Mouse (Mus musculus): Measurements from ENCODE around the gene Gm20388. TPM values are rescaled to one million over a fixed set of nuclear protein-coding genes. Genes with fewer than 3 reads are reported as not detected.

Gene Gm20388
- polyA plus RNA-seq, 1 experiment from 2014 or later = 2.5 TPM

DNA sequence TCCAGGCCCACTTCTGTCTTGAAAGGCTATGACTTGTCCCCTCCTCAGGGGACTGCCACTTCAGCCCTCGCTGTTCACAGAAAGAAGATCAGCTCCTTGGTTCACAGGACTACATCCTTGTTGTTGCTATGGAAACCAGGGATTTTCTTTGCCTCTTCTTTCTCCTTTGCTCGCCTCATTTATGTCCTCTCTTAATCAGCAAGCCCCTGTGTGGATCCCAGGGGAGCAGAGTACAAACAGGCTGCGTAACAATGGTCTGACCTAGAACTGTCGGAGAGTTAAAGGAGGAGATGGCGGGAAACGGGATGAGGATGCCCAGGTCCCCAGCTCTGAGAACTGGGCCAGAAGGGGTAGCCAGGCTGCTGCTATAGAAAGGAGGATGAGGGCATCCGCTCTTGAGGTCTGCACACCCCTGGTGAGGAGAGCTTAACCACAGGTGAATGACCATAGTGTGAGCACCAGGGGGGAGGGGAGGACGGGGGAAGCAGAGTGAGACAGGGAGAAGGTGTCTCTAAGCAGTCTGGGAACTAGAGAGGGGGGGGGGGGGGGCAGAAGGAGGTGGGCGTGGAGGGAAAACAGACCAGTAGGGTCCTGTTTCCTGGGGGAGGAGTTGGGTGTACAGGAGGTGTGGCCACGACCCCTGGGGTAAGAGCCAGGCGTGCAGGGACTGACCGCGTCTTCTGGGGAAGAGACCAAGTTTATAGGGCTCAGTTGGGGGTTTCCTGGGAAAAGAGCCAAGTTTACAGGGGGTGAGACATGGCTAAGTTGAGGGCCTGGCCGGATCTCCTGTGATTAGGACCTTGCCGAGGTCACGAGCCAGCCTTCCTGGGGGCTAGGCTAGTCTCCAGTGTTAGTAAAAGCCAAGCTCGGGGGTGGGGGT, 1787.3 kb downstream of the Gm20388 start:
- 3% methylated on average over 16 of the region's 17 CpGs for WGBS
- Histone ChIP-seq H3K9me3 (replicated peaks) (no peaks in the 10 kb centered on the region), H3K36me3 (no peaks in the 10 kb centered on the region), H3K27ac (peak overlapping the region; percentile 73), H3K4me3 (peak overlapping the region; percentile 44), H3K27me3 (ENCODE audit: low read depth, poor library complexity, severe bottlenecking) (no peaks in the 10 kb centered on the region), H3K4me1 (peaks cover 20% of the 10 kb centered on the region)
- DNase-seq (ENCODE audit: low spot score) = peak; percentile 63

DNA sequence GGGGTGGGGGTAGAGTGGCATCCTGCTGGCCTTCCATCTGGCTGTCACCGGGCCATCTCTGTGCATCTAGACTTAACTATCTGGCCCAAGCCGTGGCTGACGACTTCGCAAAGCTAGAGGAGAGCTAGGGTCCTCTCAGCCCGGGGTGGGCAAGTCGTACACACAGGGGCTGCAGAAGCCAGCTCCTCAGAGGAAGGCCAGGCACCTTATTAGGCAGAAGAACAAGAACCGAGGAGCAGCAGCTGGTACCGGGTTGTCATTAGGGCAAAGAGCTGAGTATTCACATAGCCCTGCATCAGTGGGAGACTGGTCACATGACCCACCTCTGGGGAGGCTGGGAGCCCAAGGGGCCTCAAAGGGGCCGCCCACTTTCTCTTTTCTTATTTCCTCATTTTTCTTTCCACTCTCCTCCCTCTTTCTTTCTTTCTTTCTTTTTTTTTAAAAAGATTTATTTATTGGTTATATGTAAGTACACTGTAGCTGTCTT, 1788.0 kb downstream of the Gm20388 start:
- peak overlapping the region; percentile 73 for H3K27ac ChIP-seq
- no peaks in the 10 kb centered on the region for H3K36me3 ChIP-seq
- DNase-seq (ENCODE audit: low spot score) = peak; percentile 42
- 11% methylated on average over 9 of the region's 9 CpGs for WGBS
- peaks cover 20% of the 10 kb centered on the region for H3K4me1 ChIP-seq
- H3K4me3 ChIP-seq = peak overlapping the region; percentile 44
- no peaks in the 10 kb centered on the region for H3K27me3 ChIP-seq (ENCODE audit: low read depth, poor library complexity, severe bottlenecking)
- H3K9me3 ChIP-seq (replicated peaks) = no peaks in the 10 kb centered on the region

DNA sequence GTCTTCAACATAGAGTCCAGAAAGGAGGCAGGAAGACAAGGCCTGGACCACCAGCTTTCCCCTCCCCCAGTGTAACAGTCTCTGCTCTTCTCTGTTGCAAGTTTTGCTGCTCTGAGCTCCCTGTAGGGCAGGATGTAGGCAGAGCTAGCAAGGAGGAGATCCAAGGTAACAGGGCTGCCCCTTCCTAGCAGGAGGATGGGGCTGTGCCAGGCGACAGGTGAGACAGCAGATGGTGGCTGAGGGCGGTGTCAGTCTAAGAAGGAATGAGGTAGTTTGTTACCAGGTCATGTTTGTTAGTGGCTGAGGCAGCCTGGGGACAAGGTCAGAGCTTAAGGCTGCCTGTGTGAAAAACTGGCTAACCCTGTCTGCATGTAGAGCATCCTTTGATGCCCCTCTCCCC, 1789.3 kb downstream of the Gm20388 start:
- DNase-seq (ENCODE audit: low spot score) = no peak
- Histone ChIP-seq H3K4me1 (peaks cover 22% of the 10 kb centered on the region), H3K4me3 (no peak overlapping the region), H3K36me3 (no peaks in the 10 kb centered on the region), H3K27ac (no peak overlapping the region), H3K27me3 (ENCODE audit: low read depth, poor library complexity, severe bottlenecking) (no peaks in the 10 kb centered on the region), H3K9me3 (replicated peaks) (no peaks in the 10 kb centered on the region)
- WGBS = 91% methylated on average over 2 of the region's 2 CpGs

DNA sequence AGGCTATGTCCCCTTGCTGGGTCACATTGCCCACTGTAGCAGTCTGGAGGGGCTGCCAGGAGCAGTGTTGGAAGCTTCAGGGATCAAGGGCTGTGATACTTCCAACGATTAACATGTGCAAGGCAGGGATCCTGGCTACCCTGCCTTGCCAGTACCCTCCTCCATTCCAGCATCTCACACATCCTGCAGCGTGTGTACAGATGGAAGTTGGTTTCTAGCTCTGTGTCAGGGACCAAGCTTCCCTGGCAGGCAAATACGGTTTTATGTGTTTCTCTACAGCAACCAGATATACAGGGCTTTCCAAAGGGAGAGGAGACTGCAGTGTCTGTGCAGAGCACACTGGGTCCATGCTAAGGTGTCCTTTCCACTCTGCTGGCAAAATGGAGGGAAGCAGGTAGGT, 1794.5 kb downstream of the Gm20388 start:
- 66% methylated on average over 3 of the region's 3 CpGs for WGBS
- H3K4me1 ChIP-seq = peaks cover 9% of the 10 kb centered on the region; the same call in 1 of the 2 replicates
- H3K27me3 ChIP-seq (ENCODE audit: low read depth, poor library complexity, severe bottlenecking) = 0 out of 2 replicates have a peak, but pooled peaks cover 11% of the 10 kb centered on the region
- no peak for DNase-seq (ENCODE audit: low spot score)
- H3K9me3 ChIP-seq (replicated peaks) = no peaks in the 10 kb centered on the region
- H3K36me3 ChIP-seq = no peaks in the 10 kb centered on the region
- H3K27ac ChIP-seq = no peak overlapping the region
- H3K4me3 ChIP-seq = no peak overlapping the region

DNA sequence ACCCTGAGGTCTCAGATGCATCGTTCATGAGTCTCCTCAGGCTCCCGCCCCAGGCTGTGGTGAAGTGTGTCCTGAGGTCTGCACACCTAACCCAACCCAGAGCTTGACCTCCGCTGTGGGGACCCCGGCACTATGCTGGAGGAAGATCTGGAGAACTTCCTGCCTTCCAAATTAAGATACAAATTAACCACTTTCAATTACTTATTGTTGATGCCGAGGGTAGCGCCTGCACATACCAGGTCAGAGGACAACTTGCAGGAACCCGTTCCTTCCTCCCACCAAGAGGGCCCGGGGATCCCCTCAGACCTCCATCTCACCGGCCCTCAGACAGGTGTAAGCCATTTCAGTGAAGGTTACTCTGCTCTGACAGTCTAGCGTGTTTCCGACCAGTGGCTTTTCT, 1796.3 kb downstream of the Gm20388 start:
- 90% methylated on average over 11 of the region's 11 CpGs for WGBS
- no peak for DNase-seq (ENCODE audit: low spot score)
- Histone ChIP-seq H3K36me3 (no peaks in the 10 kb centered on the region), H3K27ac (no peak overlapping the region), H3K9me3 (replicated peaks) (no peaks in the 10 kb centered on the region), H3K4me3 (no peak overlapping the region), H3K4me1 (peaks cover 9% of the 10 kb centered on the region; the same call in 1 of the 2 replicates), H3K27me3 (ENCODE audit: low read depth, poor library complexity, severe bottlenecking) (0 out of 2 replicates have a peak, but pooled peaks cover 11% of the 10 kb centered on the region)

DNA sequence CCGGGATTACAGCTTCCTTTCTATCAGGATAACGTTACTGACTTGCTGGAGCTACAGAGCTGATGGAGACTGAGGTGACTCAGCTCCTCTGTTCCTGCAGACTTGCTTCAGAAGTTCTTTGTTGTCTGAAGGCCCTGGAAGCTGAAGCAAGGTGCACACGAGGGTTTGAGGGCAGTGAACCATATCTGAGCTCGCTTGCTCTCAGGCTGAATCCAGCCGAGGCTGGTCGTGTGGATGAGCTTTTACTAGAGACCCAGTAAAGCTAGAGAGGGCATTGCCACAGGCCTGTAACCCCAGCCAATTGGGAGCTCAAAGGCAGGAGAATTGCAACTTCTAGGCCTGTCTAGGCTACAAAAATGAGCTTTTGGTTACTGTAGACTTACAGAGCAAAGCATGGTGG, 1797.8 kb downstream of the Gm20388 start:
- Histone ChIP-seq H3K9me3 (replicated peaks) (no peaks in the 10 kb centered on the region), H3K27ac (no peak overlapping the region), H3K4me1 (peaks cover 9% of the 10 kb centered on the region; the same call in 1 of the 2 replicates), H3K36me3 (no peaks in the 10 kb centered on the region), H3K27me3 (ENCODE audit: low read depth, poor library complexity, severe bottlenecking) (peaks cover 14% of the 10 kb centered on the region), H3K4me3 (no peak overlapping the region)
- DNase-seq (ENCODE audit: low spot score) = no peak
- WGBS = 71% methylated on average over 6 of the region's 6 CpGs

DNA sequence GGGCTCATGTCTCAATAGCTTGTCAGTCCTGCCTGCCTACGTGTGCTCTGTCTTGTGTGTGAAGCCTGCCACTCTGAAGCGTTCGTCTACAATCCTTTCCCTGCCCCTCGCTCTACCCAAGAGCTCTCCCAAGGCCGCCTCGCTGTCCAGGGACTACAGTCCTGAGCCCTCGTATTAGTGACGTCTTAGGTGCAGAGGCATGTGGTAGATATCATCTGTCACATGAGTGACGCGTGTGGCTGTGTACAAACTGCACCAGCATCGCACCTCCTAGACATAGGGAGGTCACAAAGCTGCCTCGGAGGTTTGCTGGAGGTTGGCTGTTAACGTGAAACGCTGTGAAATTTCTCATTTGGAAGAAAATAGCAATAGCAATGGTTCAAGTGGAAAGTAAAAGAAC, 1806.9 kb downstream of the Gm20388 start:
- H3K9me3 ChIP-seq (replicated peaks) = no peaks in the 10 kb centered on the region
- no peak overlapping the region for H3K27ac ChIP-seq
- no peaks in the 10 kb centered on the region for H3K36me3 ChIP-seq
- H3K4me1 ChIP-seq = peaks cover 30% of the 10 kb centered on the region
- H3K27me3 ChIP-seq (ENCODE audit: low read depth, poor library complexity, severe bottlenecking) = peaks cover 66% of the 10 kb centered on the region
- DNase-seq (ENCODE audit: low spot score) = no peak
- 0 out of 2 replicates have a peak overlapping the region, but pooled peaks have one; percentile 0 for H3K4me3 ChIP-seq
- 51% methylated on average over 14 of the region's 14 CpGs for WGBS

DNA sequence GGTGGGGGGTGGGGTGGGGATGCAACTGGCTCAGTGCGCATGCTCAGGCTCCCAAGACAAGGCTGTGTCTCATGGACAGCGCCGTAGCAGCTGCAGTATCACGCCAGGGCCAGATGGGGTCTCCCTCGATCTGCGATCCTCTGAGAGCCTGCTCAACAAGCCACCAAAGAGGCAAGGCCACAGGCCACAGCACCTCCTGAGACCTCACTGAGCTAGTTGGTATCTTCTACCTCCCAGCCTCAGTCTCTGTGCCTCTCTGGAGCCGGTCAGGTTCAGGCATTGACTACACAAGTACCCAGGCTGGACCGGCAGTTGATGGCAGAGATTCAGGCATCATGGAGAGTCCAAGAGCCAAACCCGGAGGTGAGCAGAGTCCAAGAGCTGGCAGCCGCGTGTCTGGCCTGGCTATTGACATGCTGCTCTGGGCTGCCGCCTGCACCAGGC, 1807.4 kb downstream of the Gm20388 start:
- Histone ChIP-seq H3K27ac (no peak overlapping the region), H3K4me1 (peaks cover 30% of the 10 kb centered on the region), H3K36me3 (no peaks in the 10 kb centered on the region), H3K9me3 (replicated peaks) (no peaks in the 10 kb centered on the region), H3K27me3 (ENCODE audit: low read depth, poor library complexity, severe bottlenecking) (peaks cover 66% of the 10 kb centered on the region), H3K4me3 (0 out of 2 replicates have a peak overlapping the region, but pooled peaks have one; percentile 0)
- DNase-seq (ENCODE audit: low spot score) = peak; percentile 88
- WGBS = 28% methylated on average over 12 of the region's 12 CpGs

DNA sequence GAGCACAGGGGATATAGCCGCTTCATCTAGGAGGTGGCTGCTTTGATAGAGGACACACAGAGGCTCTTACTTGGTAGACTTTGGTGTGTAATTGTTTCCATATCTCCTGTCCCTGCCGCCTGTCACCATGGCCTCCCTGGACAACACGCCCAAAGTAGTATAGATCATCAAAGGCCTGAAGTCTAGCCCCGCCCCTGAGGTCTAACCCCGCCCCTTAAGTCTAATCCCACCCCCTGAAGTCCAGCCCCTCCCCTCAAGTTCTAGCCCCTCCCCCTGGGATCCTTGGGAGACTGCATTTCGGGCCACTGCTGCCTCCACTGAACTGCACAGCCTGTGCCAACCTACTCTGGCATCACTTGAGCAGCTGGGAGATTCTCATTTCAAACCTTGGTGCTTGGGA, 1808.3 kb downstream of the Gm20388 start:
- DNase-seq (ENCODE audit: low spot score) = no peak
- Histone ChIP-seq H3K4me1 (peaks cover 30% of the 10 kb centered on the region), H3K27ac (no peak overlapping the region), H3K27me3 (ENCODE audit: low read depth, poor library complexity, severe bottlenecking) (peaks cover 63% of the 10 kb centered on the region), H3K4me3 (no peak overlapping the region), H3K36me3 (no peaks in the 10 kb centered on the region), H3K9me3 (replicated peaks) (no peaks in the 10 kb centered on the region)
- 52% methylated on average over 6 of the region's 6 CpGs for WGBS

DNA sequence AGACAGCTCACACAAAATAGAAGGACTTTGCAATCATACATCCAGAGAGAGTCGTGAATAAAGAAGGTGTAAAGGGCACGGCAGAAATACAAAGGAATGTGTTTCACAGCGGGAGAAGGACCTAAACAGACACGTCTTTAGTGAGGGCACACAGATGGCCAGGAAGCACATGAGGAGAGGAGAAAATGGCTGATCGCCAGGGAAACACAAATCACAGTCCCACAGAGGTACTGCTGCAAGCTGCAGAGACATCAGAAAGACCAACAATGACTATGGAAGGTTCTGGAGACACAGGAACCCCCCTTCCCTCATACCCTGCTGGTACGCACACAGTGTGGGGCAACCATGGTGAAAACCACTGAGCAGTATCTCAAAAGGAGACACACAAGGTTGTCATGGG, 1810.4 kb downstream of the Gm20388 start:
- no peaks in the 10 kb centered on the region for H3K9me3 ChIP-seq (replicated peaks)
- no peak for DNase-seq (ENCODE audit: low spot score)
- no peak overlapping the region for H3K27ac ChIP-seq
- peaks cover 59% of the 10 kb centered on the region for H3K27me3 ChIP-seq (ENCODE audit: low read depth, poor library complexity, severe bottlenecking)
- 67% methylated on average over 6 of the region's 6 CpGs for WGBS
- peaks cover 19% of the 10 kb centered on the region for H3K4me1 ChIP-seq
- no peak overlapping the region for H3K4me3 ChIP-seq
- no peaks in the 10 kb centered on the region for H3K36me3 ChIP-seq

DNA sequence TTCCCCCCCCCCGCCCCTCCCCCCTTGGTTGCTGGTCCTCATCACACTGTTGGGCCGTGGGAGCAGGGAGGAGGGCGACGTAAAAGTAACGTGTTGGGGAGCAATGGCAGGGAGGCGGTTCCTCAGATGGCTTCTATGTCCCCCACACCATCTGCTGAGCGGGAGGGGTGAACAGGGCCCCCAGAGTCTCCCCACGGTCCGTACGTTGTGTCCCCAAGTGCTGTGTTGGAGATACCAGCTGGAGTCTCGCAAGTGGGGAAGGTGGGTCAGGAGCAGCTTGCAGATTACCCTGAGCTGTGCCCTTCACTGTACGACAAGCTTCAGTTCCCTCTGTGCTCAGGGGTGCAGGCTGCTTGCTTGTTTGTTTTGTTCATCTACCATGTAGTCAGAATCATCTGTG, 1813.2 kb downstream of the Gm20388 start:
- peaks cover 2% of the 10 kb centered on the region; the same call in 1 of the 2 replicates for H3K4me1 ChIP-seq
- 76% methylated on average over 12 of the region's 12 CpGs for WGBS
- no peaks in the 10 kb centered on the region for H3K36me3 ChIP-seq
- no peak overlapping the region for H3K27ac ChIP-seq
- H3K27me3 ChIP-seq (ENCODE audit: low read depth, poor library complexity, severe bottlenecking) = peaks cover 62% of the 10 kb centered on the region
- no peaks in the 10 kb centered on the region for H3K9me3 ChIP-seq (replicated peaks)
- no peak for DNase-seq (ENCODE audit: low spot score)
- H3K4me3 ChIP-seq = no peak overlapping the region

DNA sequence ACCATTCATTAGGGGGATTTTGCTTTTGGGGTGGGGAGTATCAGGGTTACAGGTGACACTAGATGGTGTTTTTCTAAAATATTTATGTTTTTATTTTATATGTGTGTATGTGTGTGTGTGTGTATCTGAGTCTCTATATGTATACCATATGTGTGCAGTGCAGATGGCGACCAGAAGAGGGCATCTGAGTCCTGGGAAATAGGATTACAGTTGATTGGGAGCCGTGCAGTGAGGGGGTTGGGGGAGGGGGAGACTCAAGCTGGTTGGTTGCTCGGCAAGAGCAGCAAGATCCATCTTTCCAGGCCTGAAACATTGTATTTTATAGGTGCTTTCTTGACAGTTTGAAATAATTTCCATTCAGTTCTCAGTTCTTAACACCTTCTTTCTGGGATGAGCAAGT, 1816.5 kb downstream of the Gm20388 start:
- whole genome bisulfite sequencing = 58% methylated on average over 3 of the region's 3 CpGs
- Histone ChIP-seq H3K36me3 (no peaks in the 10 kb centered on the region), H3K9me3 (replicated peaks) (no peaks in the 10 kb centered on the region), H3K4me1 (peaks cover 19% of the 10 kb centered on the region), H3K27me3 (ENCODE audit: low read depth, poor library complexity, severe bottlenecking) (peaks cover 77% of the 10 kb centered on the region), H3K4me3 (no peak overlapping the region), H3K27ac (no peak overlapping the region)
- no peak for DNase-seq (ENCODE audit: low spot score)

DNA sequence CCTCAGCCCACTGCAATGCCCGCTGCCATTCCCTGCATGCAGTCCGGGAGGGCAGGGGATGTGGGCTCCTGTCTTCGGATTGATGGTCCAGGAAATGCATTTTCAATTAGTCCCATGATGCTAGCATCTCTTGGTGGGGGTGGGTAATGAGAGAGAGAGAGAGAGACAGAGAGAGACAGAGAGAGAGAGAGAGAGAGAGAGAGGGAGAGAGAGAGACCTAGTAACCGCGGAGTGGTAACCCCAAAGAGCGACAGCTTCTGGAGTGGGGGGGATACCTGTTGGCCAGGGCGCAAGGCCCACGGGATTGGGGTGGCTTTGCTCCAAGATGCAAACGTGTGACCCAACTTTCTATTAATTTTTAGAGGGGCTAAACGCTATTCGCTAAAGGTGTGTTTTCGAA, 1818.7 kb downstream of the Gm20388 start, which contains the start of gene Jph3:
TSS of gene Jph3 (plus strand) at position 301 of the 400 bp plus-strand sequence.
- H3K4me1 ChIP-seq = peaks cover 19% of the 10 kb centered on the region
- H3K27me3 ChIP-seq (ENCODE audit: low read depth, poor library complexity, severe bottlenecking) = peaks cover 89% of the 10 kb centered on the region
- peak within 1 kb of the TSS; percentile 59 for H3K4me3 ChIP-seq
- no peaks in the 10 kb centered on the region for H3K9me3 ChIP-seq (replicated peaks)
- DNase-seq (ENCODE audit: low spot score) = no peak
- H3K27ac ChIP-seq = no peak within 1 kb of the TSS
- WGBS = 12% methylated on average over 12 of the region's 12 CpGs
- no peaks in the 10 kb centered on the region for H3K36me3 ChIP-seq
